Mouse (Mus musculus) lung, embryonic 16.5 days (tissue): Measurements from ENCODE around the gene Tenm1. TPM values are rescaled to one million over a fixed set of nuclear protein-coding genes. Genes with fewer than 3 reads are reported as not detected.

Experiments used
- ATAC-seq: fragments of 200-750 bp; cut with Nextera tagmentation; 2 replicates; pipeline ENCODE4 v1.8.0; 2017; ENCODE audit warnings: low read depth, mild to moderate bottlenecking, moderate library complexity
- H3K27ac ChIP-seq: fragments of 300-500 bp; sonication (generic); 2 replicates; pipeline ENCODE4 v1.5.1; 2014; ENCODE audit warnings: mild to moderate bottlenecking, control low read depth, low read length
- H3K27me3 ChIP-seq: fragments of 300-500 bp; sonication (generic); 2 replicates; pipeline ENCODE4 v1.6.1; 2014; ENCODE audit warnings: low read depth, low read length, mixed read lengths; ENCODE audit not compliant: control insufficient read depth, insufficient read depth
- H3K36me3 ChIP-seq: fragments of 300-500 bp; sonication (generic); 2 replicates; pipeline ENCODE4 v1.6.1; 2014; ENCODE audit warnings: low read length; ENCODE audit not compliant: control insufficient read depth, insufficient read depth
- H3K4me1 ChIP-seq: fragments of 300-500 bp; sonication (generic); replicated peaks from 2 replicates; pipeline ENCODE4 v1.6.1; 2014; ENCODE audit warnings: low read length, mixed read lengths; ENCODE audit not compliant: control insufficient read depth, insufficient read depth
- H3K4me2 ChIP-seq: fragments of 300-500 bp; sonication (generic); 2 replicates; pipeline ENCODE4 v1.6.1; 2014; ENCODE audit warnings: low read depth, low read length, control low read depth
- H3K4me3 ChIP-seq: fragments of 300-500 bp; sonication (generic); 2 replicates; pipeline ENCODE4 v1.5.1; 2014; ENCODE audit warnings: mild to moderate bottlenecking, low read length, control low read depth
- H3K9ac ChIP-seq: fragments of 300-500 bp; sonication (generic); 2 replicates; pipeline ENCODE4 v1.6.1; 2014; ENCODE audit warnings: low read length, control low read depth
- H3K9me3 ChIP-seq: fragments of 300-500 bp; sonication (generic); 2 replicates; pipeline ENCODE4 v1.6.1; 2016; ENCODE audit warnings: low read length; ENCODE audit not compliant: control insufficient read depth
- WGBS: fragments of 180-500 bp; shearing (Covaris S2); extraction: QIAGEN DNeasy Blood & Tissue Kit; methylation state at CpG from one replicate; pipeline ENCODE4 v1.1.7; 2014; 5-methylcytosine and 5-hydroxymethylcytosine counted together
- polyA plus RNA-seq: library from polyadenylated mRNA; unstranded; fragments of >200 nt; fragmentation: Nextera tagmentation; extraction: Ambion mirVana; gene quantifications from 2 replicates; pipeline ENCODE4 v1.2.1, GENCODE M21; 2015

Gene Tenm1
- polyA plus RNA-seq, 1 experiment from 2014 or later = 0.18 TPM

- H3K4me3 ChIP-seq = no peak overlapping the region
- 96% methylated on average over 1 of the region's 1 CpGs for WGBS
- no peak overlapping the region for H3K4me2 ChIP-seq
- no peak overlapping the region for H3K9ac ChIP-seq
- no peaks in the 10 kb centered on the region for H3K9me3 ChIP-seq
- no peak for ATAC-seq
- no peaks in the 10 kb centered on the region for H3K36me3 ChIP-seq
- H3K27ac ChIP-seq = no peak overlapping the region
- H3K27me3 ChIP-seq = no peaks in the 10 kb centered on the region
- no peaks in the 10 kb centered on the region for H3K4me1 ChIP-seq
Measured at GRCm38 (mm10) chrX:43319351-43319750, 109.6 kb downstream of the Tenm1 start.

GRCm38 (mm10) chrX:43317801-43318520 lies 111.0 kb downstream of the Tenm1 start:
- Histone ChIP-seq H3K4me2 (no peak overlapping the region), H3K4me3 (no peak overlapping the region)

GRCm38 (mm10) chrX:43235844-43236243 lies 193.1 kb downstream of the Tenm1 start:
- H3K9me3 ChIP-seq = no peaks in the 10 kb centered on the region
- no peak overlapping the region for H3K4me3 ChIP-seq
- 70% methylated on average over 4 of the region's 4 CpGs for WGBS
- no peaks in the 10 kb centered on the region for H3K27me3 ChIP-seq
- no peak overlapping the region for H3K27ac ChIP-seq
- no peak overlapping the region for H3K4me2 ChIP-seq
- H3K4me1 ChIP-seq = no peaks in the 10 kb centered on the region
- H3K36me3 ChIP-seq = no peaks in the 10 kb centered on the region
- ATAC-seq = no peak
- H3K9ac ChIP-seq = no peak overlapping the region

More at GRCm38 (mm10) chrX:43317801-43318520, 111.0 kb downstream of the Tenm1 start:
- no peak for ATAC-seq
- Histone ChIP-seq H3K27ac (no peak overlapping the region), H3K9me3 (no peaks in the 10 kb centered on the region), H3K4me1 (no peaks in the 10 kb centered on the region), H3K27me3 (no peaks in the 10 kb centered on the region), H3K9ac (no peak overlapping the region), H3K36me3 (no peaks in the 10 kb centered on the region)
- 87% methylated on average over 3 of the region's 3 CpGs for WGBS

- ATAC-seq = no peak
- H3K4me2 ChIP-seq = no peak overlapping the region
Measured at GRCm38 (mm10) chrX:43205003-43205402, 223.9 kb downstream of the Tenm1 start.

GRCm38 (mm10) chrX:43202249-43202783 lies 226.6 kb downstream of the Tenm1 start:
- no peaks in the 10 kb centered on the region for H3K4me1 ChIP-seq
- WGBS = 57% methylated on average over 5 of the region's 5 CpGs
- H3K27me3 ChIP-seq = no peaks in the 10 kb centered on the region
- no peak overlapping the region for H3K4me3 ChIP-seq
- no peak for ATAC-seq
- H3K36me3 ChIP-seq = no peaks in the 10 kb centered on the region
- H3K9ac ChIP-seq = no peak overlapping the region
- H3K9me3 ChIP-seq = no peaks in the 10 kb centered on the region
- no peak overlapping the region for H3K27ac ChIP-seq
- H3K4me2 ChIP-seq = no peak overlapping the region

More at GRCm38 (mm10) chrX:43205003-43205402, 223.9 kb downstream of the Tenm1 start:
- 77% methylated on average over 3 of the region's 3 CpGs for WGBS
- H3K27ac ChIP-seq = no peak overlapping the region
- H3K27me3 ChIP-seq = no peaks in the 10 kb centered on the region
- H3K9ac ChIP-seq = no peak overlapping the region
- H3K4me1 ChIP-seq = no peaks in the 10 kb centered on the region
- no peaks in the 10 kb centered on the region for H3K36me3 ChIP-seq
- H3K4me3 ChIP-seq = no peak overlapping the region
- H3K9me3 ChIP-seq = no peaks in the 10 kb centered on the region

- ATAC-seq = no peak
- WGBS = 84% methylated on average over 1 of the region's 1 CpGs
- no peaks in the 10 kb centered on the region for H3K36me3 ChIP-seq
- no peak overlapping the region for H3K9ac ChIP-seq
- H3K27ac ChIP-seq = no peak overlapping the region
- no peaks in the 10 kb centered on the region for H3K4me1 ChIP-seq
- H3K4me3 ChIP-seq = no peak overlapping the region
- no peaks in the 10 kb centered on the region for H3K9me3 ChIP-seq
- H3K4me2 ChIP-seq = no peak overlapping the region
- no peaks in the 10 kb centered on the region for H3K27me3 ChIP-seq
Measured at GRCm38 (mm10) chrX:43182975-43183374, 246.0 kb downstream of the Tenm1 start.

- H3K27ac ChIP-seq = no peak overlapping the region
- no peak overlapping the region for H3K4me2 ChIP-seq
- H3K36me3 ChIP-seq = no peaks in the 10 kb centered on the region
- no peaks in the 10 kb centered on the region for H3K4me1 ChIP-seq
- H3K27me3 ChIP-seq = no peaks in the 10 kb centered on the region
- ATAC-seq = no peak
- no peak overlapping the region for H3K9ac ChIP-seq
- no peaks in the 10 kb centered on the region for H3K9me3 ChIP-seq
- H3K4me3 ChIP-seq = no peak overlapping the region
- 72% methylated on average over 3 of the region's 3 CpGs for WGBS
Measured at GRCm38 (mm10) chrX:43151561-43151960, 277.4 kb downstream of the Tenm1 start.

- no peak overlapping the region for H3K4me2 ChIP-seq
- no peak overlapping the region for H3K9ac ChIP-seq
- WGBS = 38% methylated on average over 2 of the region's 2 CpGs
- no peaks in the 10 kb centered on the region for H3K36me3 ChIP-seq
- no peak overlapping the region for H3K27ac ChIP-seq
- no peak overlapping the region for H3K4me3 ChIP-seq
- no peaks in the 10 kb centered on the region for H3K4me1 ChIP-seq
- ATAC-seq = no peak
- no peaks in the 10 kb centered on the region for H3K9me3 ChIP-seq
- H3K27me3 ChIP-seq = no peaks in the 10 kb centered on the region
Measured at GRCm38 (mm10) chrX:43129696-43130095, 299.2 kb downstream of the Tenm1 start.

- Histone ChIP-seq H3K9ac (no peak overlapping the region), H3K36me3 (no peaks in the 10 kb centered on the region), H3K27ac (no peak overlapping the region), H3K4me3 (no peak overlapping the region), H3K9me3 (no peaks in the 10 kb centered on the region), H3K4me1 (no peaks in the 10 kb centered on the region), H3K27me3 (no peaks in the 10 kb centered on the region), H3K4me2 (no peak overlapping the region)
- whole genome bisulfite sequencing = 52% methylated on average over 1 of the region's 1 CpGs
- no peak for ATAC-seq
Measured at GRCm38 (mm10) chrX:43122491-43122890, 306.4 kb downstream of the Tenm1 start.
